Mouse (Mus musculus): ENCODE measurements at regions not wholly inside any gene's neighbourhood (a gene's known extent, or its start where the extent isn't known, plus 50 kb on each side); places are given as distances from the start of the nearest gene placed in this dataset.

DNA sequence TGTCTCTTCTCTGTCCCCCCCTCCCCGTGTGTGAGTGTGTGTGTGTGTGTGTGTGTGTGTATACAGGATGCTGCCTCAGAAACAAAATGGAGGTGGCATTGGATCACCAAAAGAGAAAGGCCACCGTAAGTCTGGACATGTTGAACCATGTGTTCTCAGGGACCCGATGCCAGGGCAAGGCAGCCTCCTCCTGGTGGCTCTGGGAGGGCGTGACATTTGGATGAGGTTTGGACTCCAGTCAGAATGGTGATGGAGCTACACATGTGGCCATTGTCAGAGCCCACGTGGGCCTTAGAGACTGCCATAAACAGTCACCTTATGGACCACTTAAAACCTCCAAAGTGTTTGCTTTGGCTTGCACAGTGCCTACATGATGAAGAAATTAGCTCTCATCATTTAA is 80.0 kb downstream of the Efnb1 start:
- DNase-seq (ENCODE audit: low spot score), result no peak

- peak; percentile 22 for DNase-seq (ENCODE audit: low spot score)
Measured at GRCm38 (mm10) chrX:99215111-99215510, 79.2 kb downstream of the Efnb1 start.

DNA sequence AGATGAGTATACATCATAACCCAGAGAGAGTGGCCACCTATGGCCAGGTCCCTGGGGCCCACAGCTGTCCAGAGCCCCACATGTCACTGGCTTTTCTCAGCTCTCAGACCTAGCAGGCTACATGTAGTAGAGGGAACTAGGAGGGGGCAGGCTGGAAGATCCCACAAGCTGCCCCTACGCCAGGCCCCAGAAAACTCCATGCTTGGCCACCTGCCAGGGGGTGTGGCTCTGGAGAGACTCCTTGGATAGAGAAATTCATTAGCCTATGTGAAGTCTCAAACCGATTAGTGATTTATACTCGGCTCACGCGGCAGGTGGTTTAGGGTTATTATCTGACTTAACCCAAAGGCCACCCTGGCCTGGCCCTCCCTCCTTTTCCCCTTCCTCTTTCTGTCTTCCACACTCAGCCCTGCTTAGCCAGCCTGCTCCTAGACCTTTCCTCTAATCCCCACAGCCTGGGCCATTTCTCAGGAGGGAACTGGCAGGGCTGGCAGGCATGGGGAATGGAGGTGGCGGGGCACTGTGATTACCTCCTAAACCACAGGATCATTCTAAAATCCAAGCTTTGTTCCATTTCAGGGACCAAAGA is 77.7 kb downstream of the Efnb1 start:
- DNase-seq (ENCODE audit: low spot score), result no peak

DNA sequence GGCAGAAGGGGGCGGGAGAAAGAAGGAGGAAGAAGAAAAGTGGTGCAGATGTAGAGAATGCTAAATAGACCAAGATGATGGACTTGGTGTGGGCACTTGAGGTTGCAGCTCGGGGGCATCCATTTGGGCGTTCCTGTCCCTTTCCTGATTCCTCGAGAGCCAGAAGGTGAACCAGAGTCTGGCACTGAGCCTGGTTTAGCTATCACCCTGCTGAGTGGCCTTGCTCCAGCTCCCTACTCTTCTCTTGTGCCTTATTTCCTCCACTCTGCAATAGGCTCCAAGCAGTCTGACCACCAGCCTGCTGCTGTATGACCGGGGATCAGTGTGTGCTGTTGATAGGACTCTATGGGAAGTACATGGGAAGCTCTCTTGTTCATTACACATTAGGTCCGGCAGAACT is 68.1 kb downstream of the Efnb1 start:
- DNase-seq (ENCODE audit: low spot score), result no peak

GRCm38 (mm10) chrX:99201081-99201480 is 65.2 kb downstream of the Efnb1 start:
- DNase-seq (ENCODE audit: low spot score), result no peak

DNA sequence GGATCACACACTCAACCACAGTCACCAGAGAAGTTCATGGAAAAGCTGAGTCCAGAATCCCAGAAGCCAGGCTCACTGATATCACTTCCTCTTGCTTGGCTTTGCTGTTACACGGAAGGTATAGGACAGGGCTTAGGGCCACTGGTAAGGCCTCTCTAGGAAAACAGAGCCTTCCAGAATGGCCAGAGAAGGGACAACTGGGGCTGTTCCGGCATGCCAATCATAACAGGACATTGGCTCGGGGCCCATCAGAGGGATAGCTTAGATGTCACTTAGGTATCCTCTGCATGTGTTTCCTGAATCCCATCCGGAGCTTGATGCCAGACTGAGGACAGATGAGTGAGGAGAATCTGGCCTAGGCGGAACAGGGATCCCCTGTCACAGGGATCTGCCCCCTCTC is 63.7 kb downstream of the Efnb1 start:
- DNase-seq (ENCODE audit: low spot score), result no peak

DNA sequence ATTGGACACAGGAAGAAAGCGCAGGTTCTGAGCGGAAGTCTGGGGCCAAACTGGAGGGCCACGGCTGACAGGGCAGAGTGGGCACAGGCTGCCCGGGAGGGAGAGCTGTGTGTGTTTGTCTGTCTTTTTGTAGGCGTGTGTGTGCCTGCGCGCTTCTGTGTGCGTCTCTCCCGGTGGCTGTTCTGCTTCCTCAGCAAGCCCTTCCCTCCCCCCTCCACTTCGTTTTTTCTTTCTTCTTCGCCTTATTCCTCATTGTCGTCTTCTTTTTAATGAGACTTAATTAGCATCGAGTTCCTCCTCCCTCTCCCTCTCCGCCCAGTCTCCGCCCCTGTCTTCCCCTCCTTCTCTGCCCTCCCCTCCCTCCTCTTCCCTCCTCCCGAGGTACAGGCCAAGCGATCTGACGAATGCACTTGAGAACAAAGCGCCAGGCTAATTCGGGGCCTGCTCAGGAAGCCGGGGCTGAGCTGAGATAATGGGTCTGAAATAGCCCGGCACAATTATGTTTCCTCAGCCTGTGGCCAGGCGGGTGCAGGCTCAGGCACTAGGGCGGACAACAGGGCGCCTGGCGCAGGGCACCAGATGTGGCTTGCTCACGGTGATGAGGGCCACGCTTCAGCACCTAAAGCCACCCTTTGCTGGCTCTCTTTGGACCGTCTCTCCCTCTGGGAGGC is 63.2 kb downstream of the Efnb1 start:
- peak; percentile 60 for DNase-seq (ENCODE audit: low spot score)
